Mouse (Mus musculus) heart, embryonic 10.5 days (tissue): Measurements from ENCODE around the gene Batf2. TPM values are rescaled to one million over a fixed set of nuclear protein-coding genes. Genes with fewer than 3 reads are reported as not detected.

Experiments
- DNase-seq: peaks from one replicate; pipeline ENCODE4 v3.0.0-alpha.2; 2017; ENCODE audit warnings: low spot score
- H3K27ac ChIP-seq: fragments of 300-500 bp; sonication (generic); 2 replicates; pipeline ENCODE4 v1.5.1; 2016; ENCODE audit warnings: mild to moderate bottlenecking
- H3K27me3 ChIP-seq: fragments of 300-500 bp; sonication (generic); 2 replicates; pipeline ENCODE4 v1.6.1; 2016; ENCODE audit warnings: mild to moderate bottlenecking; ENCODE audit not compliant: poor library complexity, insufficient read depth, severe bottlenecking
- H3K36me3 ChIP-seq: fragments of 300-500 bp; sonication (generic); 2 replicates; pipeline ENCODE4 v1.6.1; 2016; ENCODE audit warnings: mild to moderate bottlenecking, moderate library complexity
- H3K4me1 ChIP-seq: fragments of 300-500 bp; sonication (generic); 2 replicates; pipeline ENCODE4 v1.6.1; 2016; ENCODE audit warnings: mild to moderate bottlenecking
- H3K4me3 ChIP-seq: fragments of 300-500 bp; sonication (generic); 2 replicates; pipeline ENCODE4 v1.5.1; 2016; ENCODE audit warnings: mild to moderate bottlenecking, moderate library complexity
- H3K9me3 ChIP-seq: fragments of 300-500 bp; sonication (generic); 2 replicates; pipeline ENCODE4 v1.6.1; 2016; ENCODE audit warnings: mild to moderate bottlenecking, moderate library complexity
- WGBS: fragments of 180-500 bp; shearing (Covaris S2); methylation state at CpG from one replicate; pipeline ENCODE4 v1.1.7; 2016; 5-methylcytosine and 5-hydroxymethylcytosine counted together
- polyA plus RNA-seq: library from polyadenylated mRNA; unstranded; fragments of >200 nt; fragmentation: Nextera tagmentation; extraction: Ambion mirVana; gene quantifications from 2 replicates; pipeline ENCODE4 v1.2.1, GENCODE M21; 2016

Batf2 gene
- polyA plus RNA-seq: not detected in 2 replicates

- H3K36me3 ChIP-seq: peaks cover 18% of the 10 kb centered on the region
- H3K4me3 ChIP-seq: peak within 1 kb of the TSS; percentile 85
- peak within 1 kb of the TSS; percentile 98 for H3K27ac ChIP-seq
- peak; percentile 98 for DNase-seq
- no peaks in the 10 kb centered on the region for H3K9me3 ChIP-seq
- peaks cover 17% of the 10 kb centered on the region for H3K4me1 ChIP-seq
- under 1% methylated on average over 67 of the region's 68 CpGs for WGBS
- H3K27me3 ChIP-seq: no peaks in the 10 kb centered on the region
Measured at GRCm38 (mm10) chr19:6140678-6141393, at the start of gene Batf2. TSS of gene Batf2 (plus strand) at chr19:6140983.

DNA sequence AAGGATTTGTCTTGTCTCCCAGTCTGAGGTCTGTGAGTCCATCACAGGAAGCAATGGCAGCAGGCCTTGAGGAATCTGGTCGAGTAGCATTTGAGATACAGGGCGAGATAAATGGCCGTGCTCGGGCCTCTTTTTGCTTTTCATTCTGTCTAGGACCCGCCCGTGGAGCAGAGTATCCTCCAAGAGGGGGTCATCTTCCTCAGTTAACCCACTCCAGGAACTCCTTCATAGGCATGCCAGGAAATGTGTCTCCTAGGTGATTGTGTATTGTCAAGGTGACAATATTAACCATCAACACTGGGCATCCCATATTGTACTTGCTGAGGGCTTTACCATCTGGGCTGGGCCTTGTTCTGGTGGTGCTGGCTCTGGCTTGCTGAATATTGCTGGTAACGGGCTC, 46.7 kb upstream of the Batf2 start, which contains the start of gene AC131692.1:
AC131692.1 (plus strand) TSS at position 301 of the 400 bp plus-strand sequence.
- Histone ChIP-seq H3K9me3 (no peaks in the 10 kb centered on the region), H3K4me1 (no peaks in the 10 kb centered on the region), H3K4me3 (no peak within 1 kb of the TSS), H3K36me3 (peaks cover 66% of the 10 kb centered on the region), H3K27ac (no peak within 1 kb of the TSS), H3K27me3 (no peaks in the 10 kb centered on the region)
- no peak for DNase-seq
- 81% methylated on average over 7 of the region's 7 CpGs for WGBS

DNA sequence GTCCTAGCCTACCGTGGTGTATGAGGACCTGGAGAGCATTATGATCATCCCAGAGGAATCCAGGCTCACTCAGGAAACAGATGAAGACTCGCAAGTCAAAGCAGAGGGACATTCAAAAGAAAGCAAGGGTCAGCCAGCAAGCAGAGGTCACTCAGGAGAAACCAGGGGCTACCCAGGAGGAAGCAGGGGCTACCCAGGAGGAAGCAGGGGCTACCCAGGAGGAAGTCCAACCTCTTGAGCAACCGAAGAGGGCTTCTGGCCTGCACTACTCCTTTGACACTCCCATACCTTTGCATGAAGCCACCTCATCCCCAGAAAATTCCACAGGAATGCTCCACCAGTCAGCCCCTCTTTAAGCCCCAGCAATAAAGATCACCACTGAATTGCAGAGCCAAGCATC, 42.9 kb upstream of the Batf2 start:
- Histone ChIP-seq H3K4me1 (no peaks in the 10 kb centered on the region), H3K9me3 (no peaks in the 10 kb centered on the region), H3K36me3 (peaks cover 41% of the 10 kb centered on the region), H3K27me3 (no peaks in the 10 kb centered on the region), H3K4me3 (no peak overlapping the region), H3K27ac (no peak overlapping the region)
- no peak for DNase-seq
- WGBS: 89% methylated on average over 3 of the region's 3 CpGs

DNA sequence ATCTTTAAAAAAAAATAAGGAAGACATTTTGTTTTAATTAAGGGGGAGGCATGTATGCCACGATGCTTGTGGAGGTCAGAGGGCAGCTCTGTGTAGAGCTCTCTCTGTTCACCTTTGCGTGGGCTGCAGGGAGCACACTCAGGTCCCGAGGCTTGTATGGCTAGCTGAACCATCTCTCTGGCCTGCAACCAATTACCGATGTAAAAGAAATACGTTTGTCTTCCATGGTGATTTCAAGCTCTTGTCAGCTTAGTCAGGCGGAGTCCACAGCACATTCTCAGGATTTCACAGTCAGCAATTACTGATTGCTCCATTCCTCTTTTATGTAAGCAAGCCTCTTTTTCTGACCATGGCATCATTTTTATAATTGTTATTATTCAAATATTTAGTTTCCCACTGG, 39.6 kb upstream of the Batf2 start:
- 70% methylated on average over 6 of the region's 6 CpGs for WGBS
- H3K27ac ChIP-seq: no peak overlapping the region
- no peaks in the 10 kb centered on the region for H3K27me3 ChIP-seq
- H3K36me3 ChIP-seq: peaks cover 19% of the 10 kb centered on the region
- peaks cover 12% of the 10 kb centered on the region for H3K4me1 ChIP-seq
- no peak overlapping the region for H3K4me3 ChIP-seq
- DNase-seq: no peak
- no peaks in the 10 kb centered on the region for H3K9me3 ChIP-seq

DNA sequence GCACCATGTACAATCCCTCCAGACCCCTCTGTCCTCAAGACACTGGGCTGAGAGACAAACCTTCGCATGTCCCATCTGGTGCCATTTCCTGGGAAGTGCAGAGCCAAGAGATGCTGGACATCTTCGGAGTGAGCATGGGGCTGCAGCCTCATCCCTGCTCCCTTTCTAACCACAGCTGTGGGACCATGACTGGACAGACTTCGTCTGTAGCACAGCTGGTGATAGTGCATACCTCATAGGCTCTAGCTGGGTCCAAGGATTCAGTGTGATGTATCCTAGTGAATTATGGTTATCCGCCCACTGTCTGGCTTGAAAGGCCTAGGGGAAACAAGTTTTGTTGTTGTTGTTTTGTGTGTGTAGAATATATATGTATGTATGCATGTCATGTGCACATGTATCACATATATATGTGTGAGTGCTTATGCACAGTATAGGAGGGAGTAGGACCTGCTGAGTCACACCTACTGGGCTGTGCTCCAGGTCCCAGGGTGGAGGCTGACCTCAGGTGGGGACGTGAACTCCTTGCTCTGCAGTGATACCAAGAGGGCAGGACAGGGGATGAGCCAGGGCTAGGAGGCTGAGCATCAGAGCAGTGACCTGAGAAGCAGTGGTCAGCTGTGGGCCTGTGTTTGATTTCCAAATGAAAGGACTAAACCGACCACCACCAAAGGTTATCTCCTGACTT, 38.5 kb upstream of the Batf2 start:
- no peak for DNase-seq
- WGBS: 66% methylated on average over 6 of the region's 6 CpGs
- H3K4me3 ChIP-seq: no peak overlapping the region
- H3K4me1 ChIP-seq: peaks cover 17% of the 10 kb centered on the region
- no peaks in the 10 kb centered on the region for H3K9me3 ChIP-seq
- no peak overlapping the region for H3K27ac ChIP-seq
- peaks cover 19% of the 10 kb centered on the region for H3K36me3 ChIP-seq
- H3K27me3 ChIP-seq: no peaks in the 10 kb centered on the region

DNA sequence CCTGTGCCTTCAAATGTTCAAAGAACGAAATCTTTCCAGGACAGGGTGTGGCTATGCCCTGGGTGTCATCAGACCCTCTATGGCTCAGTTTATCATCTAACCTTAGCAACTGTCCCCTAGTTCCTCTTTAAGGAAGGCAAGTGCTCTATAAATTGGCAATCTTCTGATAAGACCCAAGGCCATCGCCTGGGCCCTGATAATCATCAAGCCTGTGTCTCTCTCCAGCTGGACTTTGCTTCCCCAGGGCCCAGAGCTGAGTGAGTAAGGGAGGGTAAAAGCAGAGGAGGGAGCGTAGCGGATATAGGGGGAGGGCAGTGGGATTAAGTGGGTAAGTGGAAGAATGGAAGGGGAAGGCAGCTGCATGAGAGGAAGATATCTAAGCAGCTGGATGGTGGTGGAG, 36.3 kb upstream of the Batf2 start:
- WGBS: 54% methylated on average over 4 of the region's 4 CpGs
- H3K36me3 ChIP-seq: peaks cover 6% of the 10 kb centered on the region; the same call in 1 of the 2 replicates
- H3K4me3 ChIP-seq: no peak overlapping the region
- no peaks in the 10 kb centered on the region for H3K27me3 ChIP-seq
- H3K27ac ChIP-seq: no peak overlapping the region
- no peaks in the 10 kb centered on the region for H3K9me3 ChIP-seq
- peaks cover 17% of the 10 kb centered on the region for H3K4me1 ChIP-seq
- DNase-seq: no peak

DNA sequence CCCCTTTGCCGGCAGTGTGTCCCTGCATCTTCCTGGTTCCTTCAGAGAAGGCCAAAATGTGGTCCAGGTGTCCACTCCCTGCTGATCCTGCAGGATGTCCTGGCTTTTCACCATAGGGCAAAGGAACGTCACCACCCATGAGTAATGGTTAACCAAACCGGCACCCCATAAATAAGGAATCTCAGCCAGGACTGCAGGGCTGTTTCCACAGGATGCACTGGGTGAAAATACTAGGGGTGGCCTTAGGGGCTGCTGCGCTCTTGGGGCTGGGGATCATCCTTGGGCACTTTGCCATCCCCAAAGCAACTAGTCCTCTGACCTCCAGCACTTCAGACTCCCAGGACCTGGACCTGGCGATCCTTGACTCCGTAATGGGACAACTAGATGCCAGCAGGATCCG, 35.2 kb upstream of the Batf2 start, which contains the start of gene Naaladl1:
Naaladl1 (plus strand) TSS at position 197 of the 400 bp plus-strand sequence.
- H3K9me3 ChIP-seq: no peaks in the 10 kb centered on the region
- peaks cover 17% of the 10 kb centered on the region for H3K4me1 ChIP-seq
- DNase-seq: no peak
- no peak within 1 kb of the TSS for H3K27ac ChIP-seq
- no peak within 1 kb of the TSS for H3K4me3 ChIP-seq
- H3K27me3 ChIP-seq: no peaks in the 10 kb centered on the region
- no peaks in the 10 kb centered on the region for H3K36me3 ChIP-seq
- 81% methylated on average over 7 of the region's 7 CpGs for WGBS

DNA sequence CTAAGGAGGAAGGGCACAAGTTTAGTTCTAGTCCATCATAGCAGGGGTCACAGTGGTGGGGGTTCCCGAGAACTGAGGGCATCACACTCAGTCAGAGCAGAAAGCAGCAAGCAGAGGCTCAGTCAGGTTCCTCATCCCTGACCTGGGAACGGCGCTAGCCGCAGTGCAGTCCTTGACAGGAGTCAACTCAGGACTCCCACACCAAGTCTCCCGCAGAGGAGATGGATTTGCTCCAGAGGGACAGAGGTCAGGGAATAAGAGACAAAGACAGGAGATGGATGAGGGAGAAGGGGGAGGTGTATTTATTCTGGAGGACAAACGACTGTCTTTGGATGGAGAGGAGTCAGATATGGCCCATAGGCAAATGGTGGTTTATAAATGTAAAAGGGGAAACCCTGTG, 27.7 kb upstream of the Batf2 start:
- no peaks in the 10 kb centered on the region for H3K27me3 ChIP-seq
- no peaks in the 10 kb centered on the region for H3K9me3 ChIP-seq
- H3K4me3 ChIP-seq: no peak overlapping the region
- H3K27ac ChIP-seq: no peak overlapping the region
- DNase-seq: no peak
- peaks cover 20% of the 10 kb centered on the region for H3K4me1 ChIP-seq
- H3K36me3 ChIP-seq: peaks cover 41% of the 10 kb centered on the region
- 62% methylated on average over 6 of the region's 6 CpGs for WGBS

DNA sequence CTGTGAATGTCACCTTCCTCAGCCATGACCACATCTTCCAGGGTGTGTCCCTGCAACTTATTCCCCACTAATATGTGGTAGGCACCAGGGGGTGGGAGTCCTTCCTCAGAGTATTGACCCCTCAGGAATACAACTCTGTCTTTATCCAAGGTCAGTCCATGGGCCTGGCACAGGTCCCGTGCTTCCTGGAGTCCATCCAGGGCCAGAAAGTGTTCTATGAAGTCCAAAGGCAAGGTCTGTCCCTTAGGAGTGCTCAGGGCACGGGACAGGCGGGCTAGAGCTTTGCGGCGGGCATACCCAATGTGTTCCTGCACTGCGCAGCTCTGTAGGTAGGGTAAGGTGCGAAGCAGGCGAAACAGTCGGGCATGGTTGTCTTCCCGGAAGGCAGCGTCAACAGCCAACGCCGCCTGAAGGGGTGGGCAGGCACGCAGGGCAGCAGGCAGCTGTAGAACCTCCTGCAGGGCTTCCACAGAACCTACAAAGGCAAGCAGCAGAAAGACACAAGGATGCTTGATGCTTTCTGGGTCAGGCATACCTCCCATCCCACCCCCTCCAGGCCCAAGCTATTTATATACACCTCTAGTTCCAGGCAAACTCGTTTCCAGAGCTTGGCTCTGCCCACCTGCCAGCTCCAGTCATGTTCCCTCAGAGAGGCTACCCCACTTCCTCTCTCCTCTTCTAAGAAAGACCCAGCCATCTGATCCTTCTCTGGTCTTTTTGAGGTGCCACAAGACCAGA, 24.5 kb upstream of the Batf2 start:
- H3K4me3 ChIP-seq: peak overlapping the region; percentile 92
- H3K27ac ChIP-seq: no peak overlapping the region
- no peaks in the 10 kb centered on the region for H3K9me3 ChIP-seq
- peaks cover 45% of the 10 kb centered on the region for H3K36me3 ChIP-seq
- DNase-seq: no peak
- no peaks in the 10 kb centered on the region for H3K27me3 ChIP-seq
- peaks cover 27% of the 10 kb centered on the region for H3K4me1 ChIP-seq
- 89% methylated on average over 15 of the region's 15 CpGs for WGBS

DNA sequence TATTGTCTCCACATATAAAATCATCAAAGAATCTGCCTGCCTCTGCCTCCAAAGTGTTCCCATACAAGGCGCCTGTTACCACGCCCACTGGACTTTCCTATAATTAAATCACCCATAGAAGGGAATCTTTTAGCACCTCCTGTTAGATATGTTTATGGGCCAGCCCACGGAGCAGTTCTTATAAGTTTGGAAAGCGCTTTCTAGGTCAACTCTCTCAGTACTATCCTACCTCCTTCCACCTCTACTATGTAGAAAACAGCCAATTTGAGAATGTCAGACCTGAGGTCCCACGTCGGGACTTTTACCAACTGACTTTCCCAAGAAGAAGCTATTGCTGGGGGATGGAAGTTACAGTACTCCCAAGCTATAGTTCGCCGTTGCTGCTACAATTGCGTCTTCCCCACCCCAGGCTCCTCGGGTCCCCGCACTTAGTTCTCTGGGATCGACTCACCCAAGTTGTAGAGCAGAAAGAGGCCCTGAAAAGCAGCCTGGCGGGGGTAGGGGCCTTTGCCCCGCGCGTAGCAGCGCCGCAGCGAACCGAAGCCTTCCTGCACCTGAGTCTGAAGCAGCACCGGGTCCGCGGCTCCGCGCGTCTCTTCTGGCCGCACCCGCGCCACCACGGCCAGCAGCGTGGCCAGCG, 23.3 kb upstream of the Batf2 start:
- peak; percentile 80 for DNase-seq
- 4% methylated on average over 32 of the region's 32 CpGs for WGBS
- Histone ChIP-seq H3K27ac (peak overlapping the region; percentile 97), H3K4me1 (peaks cover 37% of the 10 kb centered on the region), H3K9me3 (no peaks in the 10 kb centered on the region), H3K36me3 (peaks cover 42% of the 10 kb centered on the region), H3K27me3 (no peaks in the 10 kb centered on the region), H3K4me3 (peak overlapping the region; percentile 92)

GRCm38 (mm10) chr19:6117986-6118676, 22.7 kb upstream of the Batf2 start, which contains the start of gene Sac3d1:
TSS of gene Sac3d1 (minus strand) at chr19:6118650.
- H3K36me3 ChIP-seq: peaks cover 35% of the 10 kb centered on the region
- DNase-seq: peak; percentile 96
- under 1% methylated on average over 65 of the region's 77 CpGs for WGBS

GRCm38 (mm10) chr19:6118677-6119185, 22.1 kb upstream of the Batf2 start:
- Histone ChIP-seq H3K27ac (peak overlapping the region; percentile 97), H3K4me1 (peaks cover 37% of the 10 kb centered on the region), H3K36me3 (peaks cover 33% of the 10 kb centered on the region), H3K27me3 (no peaks in the 10 kb centered on the region), H3K9me3 (no peaks in the 10 kb centered on the region), H3K4me3 (peak overlapping the region; percentile 92)
- DNase-seq: no peak
- WGBS: 2% methylated on average over 8 of the region's 8 CpGs

More at GRCm38 (mm10) chr19:6117986-6118676, 22.7 kb upstream of the Batf2 start, which contains the start of gene Sac3d1:
- H3K27ac ChIP-seq: peak within 1 kb of the TSS; percentile 97
- no peaks in the 10 kb centered on the region for H3K27me3 ChIP-seq
- H3K4me3 ChIP-seq: peak within 1 kb of the TSS; percentile 92
- no peaks in the 10 kb centered on the region for H3K9me3 ChIP-seq
- peaks cover 37% of the 10 kb centered on the region for H3K4me1 ChIP-seq
